16 mouse cellular contexts compared by ENCODE assay signal in genomic region chr16:35067095-35067494, GRCm38 (mm10). TPM values are rescaled to one million over a fixed set of nuclear protein-coding genes. Genes with fewer than 3 reads are reported as not detected.
A peak's percentile ranks its signal among the peaks of the same experiment; 100 is the strongest.
DNase-seq lines count a peak whose midpoint lies in the region; ATAC-seq and TF ChIP-seq lines count a peak whose summit lies in the region.
"Had no signal": no experiment of that assay in that cellular context is flagged by ENCODE, and none has a peak within 500 bp of the region (broad histone marks: within the 10 kb centered on the region; RNA-seq: fewer than 3 reads in every experiment).

No protein-coding gene starts in this region.

- TF ChIP-seq CTCF in midbrain, postnatal 0 days (IDR thresholded peaks at IDR 0.05), result no peak
- no peak for TF ChIP-seq CTCF in heart, postnatal 0 days (IDR thresholded peaks at IDR 0.05; ENCODE audit: low read depth)

- no peak for ATAC-seq in midbrain, postnatal 0 days (ENCODE audit: low FRiP score)
- peak; percentile 92 for ATAC-seq in heart, postnatal 0 days (ENCODE audit: insufficient read depth, low read depth)
- ATAC-seq: forebrain, embryonic 13.5 days; liver, embryonic 12.5 days had no signal

- no peaks in the 10 kb centered on the region for H3K36me3 ChIP-seq in midbrain, postnatal 0 days (ENCODE audit: insufficient read depth, low read length)
- H3K36me3 ChIP-seq in midbrain, embryonic 10.5 days, result peaks cover 5% of the 10 kb centered on the region
- H3K36me3 ChIP-seq in heart, postnatal 0 days (replicated peaks; ENCODE audit: control insufficient read depth, insufficient read depth, low read length), result 0 out of 2 replicates have a peak, but pooled peaks cover 5% of the 10 kb centered on the region

- no peaks in the 10 kb centered on the region for H3K4me1 ChIP-seq in midbrain, postnatal 0 days (ENCODE audit: insufficient read depth, low read length)
- H3K4me1 ChIP-seq in midbrain, embryonic 10.5 days, result peaks cover 2% of the 10 kb centered on the region; the same call in 1 of the 2 replicates
- H3K4me1 ChIP-seq in heart, postnatal 0 days (ENCODE audit: control insufficient read depth, insufficient read depth), result no peaks in the 10 kb centered on the region; the same call in 1 of the 2 replicates
- H3K4me1 ChIP-seq: liver, embryonic 12.5 days had no signal

- H3K27ac ChIP-seq in midbrain, postnatal 0 days (ENCODE audit: low read depth, low read length), result no peak overlapping the region
- no peak overlapping the region for H3K27ac ChIP-seq in midbrain, embryonic 10.5 days (replicated peaks)
- peak overlapping the region; percentile 62; the same call in 1 of the 2 replicates for H3K27ac ChIP-seq in heart, postnatal 0 days (ENCODE audit: low read depth)
- H3K27ac ChIP-seq: forebrain, embryonic 13.5 days; hindbrain, embryonic 10.5 days; liver, embryonic 12.5 days; neural tube, embryonic 13.5 days had no signal

- H3K27me3 ChIP-seq in midbrain, postnatal 0 days (ENCODE audit: insufficient read depth, low read length), result no peaks in the 10 kb centered on the region
- H3K27me3 ChIP-seq in midbrain, embryonic 10.5 days (ENCODE audit: low read depth, poor library complexity, severe bottlenecking), result no peaks in the 10 kb centered on the region
- H3K27me3 ChIP-seq in heart, postnatal 0 days (ENCODE audit: control insufficient read depth, insufficient read depth, low read length), result no peaks in the 10 kb centered on the region
- H3K27me3 ChIP-seq: forebrain, embryonic 13.5 days; liver, embryonic 12.5 days; neural tube, embryonic 13.5 days had no signal

- WGBS in midbrain, postnatal 0 days, result 64% methylated on average over 8 of the region's 8 CpGs
- WGBS in midbrain, embryonic 10.5 days, result 79% methylated on average over 8 of the region's 8 CpGs
- 25% methylated on average over 8 of the region's 8 CpGs for WGBS in heart, postnatal 0 days

- no peaks in the 10 kb centered on the region for H3K9me3 ChIP-seq in midbrain, postnatal 0 days (ENCODE audit: low read length)
- H3K9me3 ChIP-seq in midbrain, embryonic 10.5 days (replicated peaks), result no peaks in the 10 kb centered on the region
- H3K9me3 ChIP-seq in heart, postnatal 0 days (replicated peaks; ENCODE audit: control insufficient read depth, low read length), result no peaks in the 10 kb centered on the region
- H3K9me3 ChIP-seq: forebrain, embryonic 13.5 days; hindbrain, embryonic 10.5 days; liver, embryonic 12.5 days; neural tube, embryonic 13.5 days had no signal

- peak; percentile 85 for DNase-seq in heart, adult 11 months
- DNase-seq in heart, postnatal 25 days (ENCODE audit: low spot score), result no peak
- peak; percentile 9 for DNase-seq in midbrain, postnatal 0 days (ENCODE audit: low spot score)
- DNase-seq in midbrain, embryonic 10.5 days (ENCODE audit: low spot score), result no peak
- peak; percentile 88 for DNase-seq in heart, postnatal 0 days (ENCODE audit: low spot score)
- peak; percentile 25 for DNase-seq in retina, postnatal 1 day
- no peak for DNase-seq in adrenal gland, postnatal 25 days
- no peak for DNase-seq in ovary, postnatal 10 days (ENCODE audit: low spot score)
- DNase-seq: adrenal gland, adult 2 months; kidney, adult 11 months; thymus, adult 18-20 months had no signal

- no peak for TF ChIP-seq EP300 in heart, postnatal 0 days (IDR thresholded peaks at IDR 0.05; ENCODE audit: low read depth)

- H3K4me3 ChIP-seq in midbrain, postnatal 0 days (ENCODE audit: low read depth, low read length), result no peak overlapping the region
- H3K4me3 ChIP-seq in midbrain, embryonic 10.5 days, result no peak overlapping the region
- no peak overlapping the region for H3K4me3 ChIP-seq in heart, postnatal 0 days (ENCODE audit: low read depth, low read length)
- H3K4me3 ChIP-seq: forebrain, embryonic 13.5 days; hindbrain, embryonic 10.5 days; liver, embryonic 12.5 days; neural tube, embryonic 13.5 days had no signal

- intact Hi-C loops in heart, postnatal 25 days (cut with DNase I), result no loop called here

- H3K4me2 ChIP-seq in midbrain, postnatal 0 days (ENCODE audit: low read depth, low read length, poor library complexity, severe bottlenecking), result no peak overlapping the region
- H3K4me2 ChIP-seq in heart, postnatal 0 days (ENCODE audit: low read depth, low read length), result peak overlapping the region; percentile 46
- H3K4me2 ChIP-seq: forebrain, embryonic 13.5 days; liver, embryonic 12.5 days; midbrain, embryonic 11.5 days; neural tube, embryonic 13.5 days had no signal

- no peak overlapping the region for H3K9ac ChIP-seq in midbrain, postnatal 0 days (replicated peaks; ENCODE audit: low read length, poor library complexity, severe bottlenecking)
- H3K9ac ChIP-seq in heart, postnatal 0 days (replicated peaks; ENCODE audit: low read depth, low read length), result no peak overlapping the region; the same call in 1 of the 2 replicates
- H3K9ac ChIP-seq: forebrain, embryonic 13.5 days; liver, embryonic 12.5 days; neural tube, embryonic 13.5 days had no signal

RNA-seq across cellular contexts. Expression of gene Hacd2, which starts 44.9 kb away (rescaled TPM):
- 10 to 100 TPM in 1 of 2 experiments, 1 to 10 TPM in 1; 7.4 to 11.5 TPM for total RNA-seq in heart, postnatal 25 days (2021)
- total RNA-seq in midbrain, postnatal 0 days (2014; rRNA removed), result 14.6 and 28.4 TPM in 2 replicates
- 48.4 and 49.4 TPM in 2 replicates for polyA plus RNA-seq in midbrain, postnatal 0 days (2015; fragmentation: Nextera tagmentation; extraction: Ambion mirVana)
- 70.4 and 79.0 TPM in 2 replicates for polyA plus RNA-seq in midbrain, embryonic 10.5 days (2016; fragmentation: Nextera tagmentation; extraction: Ambion mirVana)
- 2.6 and 6.1 TPM in 2 replicates for total RNA-seq in heart, postnatal 0 days (2014; rRNA removed; ENCODE audit: low replicate concordance)
- 34.1 and 34.2 TPM in 2 replicates for polyA plus RNA-seq in heart, postnatal 0 days (2015; fragmentation: Nextera tagmentation; extraction: Ambion mirVana)
- total RNA-seq in adrenal gland, postnatal 25 days (2021), result 35.4 and 40.2 TPM in 2 replicates

Comparison
In these comparisons a context has a peak if more than half of its experiments do, and no peak if none do; other contexts are left out.
1. DNase-seq: peak in heart, adult 11 months (single experiment), midbrain, postnatal 0 days (single experiment), heart, postnatal 0 days (single experiment) and retina, postnatal 1 day (single experiment); none in heart, postnatal 25 days (single experiment), midbrain, embryonic 10.5 days (single experiment), adrenal gland, postnatal 25 days (single experiment) and ovary, postnatal 10 days (single experiment).